Mouse (Mus musculus): ENCODE data around the gene Csnk1g2.

Csnk1g2 gene

GRCm38 (mm10) chr10:80663485-80664196, 41.0 kb downstream of the Csnk1g2 start:
- intact Hi-C loops (cut with DNase I): no loop called here

GRCm38 (mm10) chr10:80664197-80665015, 41.8 kb downstream of the Csnk1g2 start:
- intact Hi-C loops (cut with DNase I): no loop called here

GRCm38 (mm10) chr10:80665016-80665380, 42.4 kb downstream of the Csnk1g2 start:
- intact Hi-C loops (cut with DNase I): no loop called here

- intact Hi-C loops (cut with DNase I): no loop called here
These were observed 42.8 kb downstream of the Csnk1g2 start for GRCm38 (mm10) chr10:80665459-80665858.

- intact Hi-C loops (cut with DNase I): no loop called here
These were observed 43.5 kb downstream of the Csnk1g2 start for GRCm38 (mm10) chr10:80665981-80666733.

- intact Hi-C loops (cut with DNase I): no loop called here
These were observed 44.3 kb downstream of the Csnk1g2 start for GRCm38 (mm10) chr10:80666837-80667412.

GRCm38 (mm10) chr10:80668614-80669013, 46.0 kb downstream of the Csnk1g2 start:
- intact Hi-C loops (cut with DNase I): no loop called here

- intact Hi-C loops (cut with DNase I): no loop called here
These were observed 46.4 kb downstream of the Csnk1g2 start for GRCm38 (mm10) chr10:80669018-80669417.

- intact Hi-C loops (cut with DNase I): no loop called here
These were observed 47.3 kb downstream of the Csnk1g2 start for GRCm38 (mm10) chr10:80669737-80670485.

- intact Hi-C loops (cut with DNase I): no loop called here
These were observed 47.9 kb downstream of the Csnk1g2 start for GRCm38 (mm10) chr10:80670531-80670930.

- intact Hi-C loops (cut with DNase I): no loop called here
These were observed 48.6 kb downstream of the Csnk1g2 start for GRCm38 (mm10) chr10:80671251-80671650.

- intact Hi-C loops (cut with DNase I): no loop called here
These were observed 49.5 kb downstream of the Csnk1g2 start for GRCm38 (mm10) chr10:80671936-80672690.

GRCm38 (mm10) chr10:80673690-80674089, 51.1 kb downstream of the Csnk1g2 start:
- intact Hi-C loops (cut with DNase I): no loop called here

GRCm38 (mm10) chr10:80674161-80674711, 51.6 kb downstream of the Csnk1g2 start:
- intact Hi-C loops (cut with DNase I): no loop called here

GRCm38 (mm10) chr10:80674851-80675404, 52.3 kb downstream of the Csnk1g2 start:
- intact Hi-C loops (cut with DNase I): no loop called here

- intact Hi-C loops (cut with DNase I): no loop called here
These were observed 53.0 kb downstream of the Csnk1g2 start for GRCm38 (mm10) chr10:80675405-80676197.

- intact Hi-C loops (cut with DNase I): no loop called here
These were observed 53.7 kb downstream of the Csnk1g2 start for GRCm38 (mm10) chr10:80676198-80676928.
